Mouse (Mus musculus) forebrain, embryonic 10.5 days (tissue): Measurements from ENCODE around the gene Tmem189. TPM values are rescaled to one million over a fixed set of nuclear protein-coding genes. Genes with fewer than 3 reads are reported as not detected.

Experiments
- DNase-seq: peaks from one replicate; pipeline ENCODE4 v3.0.0-alpha.2; 2017; ENCODE audit warnings: low spot score; ENCODE audit errors: extremely low spot score
- H3K27ac ChIP-seq: fragments of 300-500 bp; sonication (generic); 2 replicates; pipeline ENCODE4 v1.5.1; 2016; ENCODE audit warnings: mild to moderate bottlenecking
- H3K27me3 ChIP-seq: fragments of 300-500 bp; sonication (generic); 2 replicates; pipeline ENCODE4 v1.6.1; 2016; ENCODE audit warnings: mild to moderate bottlenecking; ENCODE audit not compliant: poor library complexity, severe bottlenecking
- H3K36me3 ChIP-seq: fragments of 300-500 bp; sonication (generic); replicated peaks from 2 replicates; pipeline ENCODE4 v1.6.1; 2016; ENCODE audit warnings: mild to moderate bottlenecking, moderate library complexity
- H3K4me1 ChIP-seq: fragments of 300-500 bp; sonication (generic); 2 replicates; pipeline ENCODE4 v1.6.1; 2016
- H3K4me3 ChIP-seq: fragments of 300-500 bp; sonication (generic); 2 replicates; pipeline ENCODE4 v1.5.1; 2016; ENCODE audit warnings: mild to moderate bottlenecking, moderate library complexity
- H3K9me3 ChIP-seq: fragments of 300-500 bp; sonication (generic); 2 replicates; pipeline ENCODE4 v1.6.1; 2016; ENCODE audit warnings: mild to moderate bottlenecking, moderate library complexity
- WGBS: fragments of 180-500 bp; shearing (Covaris S2); methylation state at CpG from one replicate; pipeline ENCODE4 v1.1.7; 2016; 5-methylcytosine and 5-hydroxymethylcytosine counted together
- polyA plus RNA-seq: library from polyadenylated mRNA; unstranded; fragments of >200 nt; fragmentation: Nextera tagmentation; extraction: Ambion mirVana; gene quantifications from 2 replicates; pipeline ENCODE4 v1.2.1, GENCODE M21; 2016

Tmem189 gene
- polyA plus RNA-seq, 1 experiment from 2014 or later = 31.5 TPM

DNA sequence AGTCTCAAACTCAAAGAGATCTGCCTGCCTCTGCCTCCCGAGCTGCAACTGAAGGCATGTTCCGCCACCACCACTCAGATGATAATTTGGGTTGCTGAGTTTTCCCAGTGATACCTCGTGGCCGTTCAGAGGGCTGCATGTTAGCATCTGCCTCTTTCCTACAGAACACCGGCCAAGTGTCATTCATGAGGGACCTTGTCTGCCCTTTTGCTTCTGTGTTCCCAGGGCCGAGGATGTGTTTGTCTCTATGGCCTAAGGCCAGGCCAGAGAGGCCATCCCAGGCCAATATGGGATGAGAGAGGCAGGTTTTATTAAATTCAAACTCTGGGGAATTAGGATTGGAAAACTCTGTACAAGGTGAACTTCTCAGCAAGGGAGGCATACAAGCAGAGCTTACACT is 24.7 kb upstream of the Tmem189 start:
- H3K36me3 ChIP-seq = no peaks in the 10 kb centered on the region
- peaks cover 12% of the 10 kb centered on the region for H3K4me1 ChIP-seq
- H3K27me3 ChIP-seq = no peaks in the 10 kb centered on the region
- H3K4me3 ChIP-seq = no peak overlapping the region
- 89% methylated on average over 6 of the region's 6 CpGs for WGBS
- no peak for DNase-seq
- H3K27ac ChIP-seq = no peak overlapping the region
- H3K9me3 ChIP-seq = no peaks in the 10 kb centered on the region

- DNase-seq = no peak
- Histone ChIP-seq H3K36me3 (no peaks in the 10 kb centered on the region), H3K27me3 (0 out of 2 replicates have a peak, but pooled peaks cover 3% of the 10 kb centered on the region), H3K27ac (no peak overlapping the region), H3K4me3 (no peak overlapping the region), H3K9me3 (no peaks in the 10 kb centered on the region), H3K4me1 (peaks cover 20% of the 10 kb centered on the region)
- WGBS = 84% methylated on average over 20 of the region's 23 CpGs
Measured at GRCm38 (mm10) chr2:167712872-167713821, 23.5 kb upstream of the Tmem189 start.

GRCm38 (mm10) chr2:167710574-167710973 is 21.0 kb upstream of the Tmem189 start:
- WGBS = 71% methylated on average over 6 of the region's 6 CpGs
- H3K36me3 ChIP-seq = no peaks in the 10 kb centered on the region
- no peaks in the 10 kb centered on the region for H3K9me3 ChIP-seq
- no peak for DNase-seq
- H3K4me3 ChIP-seq = no peak overlapping the region
- peaks cover 30% of the 10 kb centered on the region for H3K4me1 ChIP-seq
- H3K27ac ChIP-seq = no peak overlapping the region; the same call in 1 of the 2 replicates
- 0 out of 2 replicates have a peak, but pooled peaks cover 5% of the 10 kb centered on the region for H3K27me3 ChIP-seq

- no peaks in the 10 kb centered on the region for H3K9me3 ChIP-seq
- peaks cover 30% of the 10 kb centered on the region for H3K4me1 ChIP-seq
- WGBS = 80% methylated on average over 6 of the region's 6 CpGs
- H3K36me3 ChIP-seq = no peaks in the 10 kb centered on the region
- 0 out of 2 replicates have a peak, but pooled peaks cover 5% of the 10 kb centered on the region for H3K27me3 ChIP-seq
- DNase-seq = no peak
- no peak overlapping the region for H3K27ac ChIP-seq
- no peak overlapping the region for H3K4me3 ChIP-seq
Measured at GRCm38 (mm10) chr2:167709969-167710368, 20.3 kb upstream of the Tmem189 start.

DNA sequence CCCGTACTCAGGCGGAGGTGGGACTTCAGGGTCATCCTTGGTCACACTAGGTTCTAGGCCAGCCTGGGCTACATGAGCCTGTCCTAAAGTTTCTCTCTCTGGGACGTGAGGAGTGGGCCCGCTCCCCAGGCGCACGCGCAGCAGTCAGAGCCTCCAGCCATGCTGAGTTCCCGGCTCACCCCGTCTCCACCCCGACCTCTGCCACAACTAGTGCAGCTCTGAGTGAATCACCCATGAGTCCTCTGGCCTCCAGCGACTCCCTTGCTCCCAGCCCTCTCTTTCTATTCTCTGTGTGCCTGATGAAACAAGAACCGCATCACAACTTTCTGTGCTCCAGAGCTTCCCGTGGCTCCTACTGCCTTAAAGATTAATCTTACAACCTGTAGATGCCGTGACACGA is 18.8 kb upstream of the Tmem189 start:
- Histone ChIP-seq H3K36me3 (no peaks in the 10 kb centered on the region), H3K9me3 (no peaks in the 10 kb centered on the region), H3K27me3 (0 out of 2 replicates have a peak, but pooled peaks cover 5% of the 10 kb centered on the region), H3K4me1 (peaks cover 30% of the 10 kb centered on the region), H3K27ac (0 out of 2 replicates have a peak overlapping the region, but pooled peaks have one; percentile 30), H3K4me3 (no peak overlapping the region)
- DNase-seq = no peak
- WGBS = 65% methylated on average over 15 of the region's 15 CpGs

GRCm38 (mm10) chr2:167706183-167706939 is 16.7 kb upstream of the Tmem189 start:
- Histone ChIP-seq H3K27me3 (0 out of 2 replicates have a peak, but pooled peaks cover 5% of the 10 kb centered on the region), H3K36me3 (no peaks in the 10 kb centered on the region), H3K4me1 (peaks cover 30% of the 10 kb centered on the region), H3K27ac (peak overlapping the region; percentile 37), H3K4me3 (no peak overlapping the region), H3K9me3 (no peaks in the 10 kb centered on the region)
- 76% methylated on average over 11 of the region's 11 CpGs for WGBS
- DNase-seq = no peak

DNA sequence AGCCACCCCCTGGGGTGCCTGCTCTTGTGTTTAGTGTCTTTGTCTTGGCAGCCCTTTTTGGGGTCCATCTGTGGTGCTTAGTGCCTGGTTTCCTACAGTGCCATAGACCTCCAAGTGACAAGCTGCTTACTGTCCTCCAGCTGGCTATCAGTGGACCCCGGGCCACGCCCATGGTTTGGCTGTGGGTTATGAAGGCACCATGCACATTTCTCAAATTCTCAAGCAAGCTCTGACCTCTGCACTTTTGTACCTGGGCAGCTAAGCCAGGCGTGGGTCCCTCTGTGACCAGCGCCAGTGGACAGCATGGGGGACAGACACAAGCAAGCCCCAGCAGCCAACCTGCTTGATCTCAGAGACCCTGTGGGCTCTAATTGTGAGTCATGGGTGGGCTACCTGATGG is 14.8 kb upstream of the Tmem189 start:
- no peak for DNase-seq
- Histone ChIP-seq H3K9me3 (no peaks in the 10 kb centered on the region), H3K27ac (no peak overlapping the region), H3K4me1 (peaks cover 19% of the 10 kb centered on the region), H3K27me3 (0 out of 2 replicates have a peak, but pooled peaks cover 5% of the 10 kb centered on the region), H3K4me3 (no peak overlapping the region), H3K36me3 (no peaks in the 10 kb centered on the region)
- 89% methylated on average over 4 of the region's 4 CpGs for WGBS

DNA sequence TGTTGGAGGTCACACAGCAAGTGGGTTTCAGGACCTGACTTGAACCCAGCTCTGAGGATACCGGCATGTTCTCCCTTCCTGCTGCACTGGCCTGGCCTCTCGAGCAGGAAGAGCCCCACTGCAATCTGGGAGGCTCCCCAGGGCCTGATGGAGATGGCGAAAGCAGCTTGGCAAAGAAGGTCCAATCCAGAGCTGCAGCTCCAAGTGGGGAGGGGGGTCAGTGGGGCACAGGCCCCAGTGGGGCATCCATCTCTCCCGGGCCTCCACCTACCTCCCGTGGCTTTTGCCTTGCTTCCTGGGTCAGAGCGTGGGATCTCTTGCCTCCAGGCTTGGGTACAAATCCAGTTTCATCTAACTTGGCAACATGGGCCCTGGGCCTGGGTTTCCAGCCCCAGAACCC is 12.5 kb upstream of the Tmem189 start:
- H3K27ac ChIP-seq = no peak overlapping the region
- no peak for DNase-seq
- H3K9me3 ChIP-seq = no peaks in the 10 kb centered on the region
- peaks cover 10% of the 10 kb centered on the region for H3K4me1 ChIP-seq
- H3K27me3 ChIP-seq = no peaks in the 10 kb centered on the region
- H3K4me3 ChIP-seq = no peak overlapping the region
- WGBS = 72% methylated on average over 6 of the region's 6 CpGs
- H3K36me3 ChIP-seq = no peaks in the 10 kb centered on the region

GRCm38 (mm10) chr2:167701472-167701871 is 11.8 kb upstream of the Tmem189 start:
- Histone ChIP-seq H3K27ac (no peak overlapping the region), H3K36me3 (no peaks in the 10 kb centered on the region), H3K9me3 (no peaks in the 10 kb centered on the region), H3K27me3 (no peaks in the 10 kb centered on the region), H3K4me3 (no peak overlapping the region), H3K4me1 (peaks cover 10% of the 10 kb centered on the region)
- DNase-seq = no peak
- 79% methylated on average over 5 of the region's 5 CpGs for WGBS

DNA sequence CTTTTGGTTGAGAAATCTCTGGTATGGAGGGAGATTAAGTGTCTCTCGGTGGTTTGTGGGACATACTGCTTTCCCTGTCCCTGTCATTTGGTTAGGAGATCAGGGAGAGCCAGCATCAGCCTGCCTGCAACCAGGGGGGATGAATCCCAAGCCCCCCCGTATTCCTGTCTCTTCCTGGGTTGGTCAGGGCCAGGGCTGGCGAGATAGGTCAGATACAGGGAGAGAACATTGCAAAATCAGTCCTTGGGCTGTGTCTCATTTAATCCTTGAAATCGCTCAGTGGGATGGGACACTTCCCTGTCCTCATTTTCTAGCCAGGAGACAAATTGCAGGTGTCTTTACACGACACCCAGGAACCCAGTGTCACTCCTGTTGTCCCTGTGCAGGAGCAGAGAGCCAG is 10.4 kb upstream of the Tmem189 start:
- H3K27ac ChIP-seq = no peak overlapping the region
- peaks cover 5% of the 10 kb centered on the region for H3K9me3 ChIP-seq
- H3K27me3 ChIP-seq = no peaks in the 10 kb centered on the region
- no peak overlapping the region for H3K4me3 ChIP-seq
- no peak for DNase-seq
- no peaks in the 10 kb centered on the region for H3K36me3 ChIP-seq
- WGBS = 81% methylated on average over 5 of the region's 5 CpGs
- 0 out of 2 replicates have a peak, but pooled peaks cover 3% of the 10 kb centered on the region for H3K4me1 ChIP-seq

DNA sequence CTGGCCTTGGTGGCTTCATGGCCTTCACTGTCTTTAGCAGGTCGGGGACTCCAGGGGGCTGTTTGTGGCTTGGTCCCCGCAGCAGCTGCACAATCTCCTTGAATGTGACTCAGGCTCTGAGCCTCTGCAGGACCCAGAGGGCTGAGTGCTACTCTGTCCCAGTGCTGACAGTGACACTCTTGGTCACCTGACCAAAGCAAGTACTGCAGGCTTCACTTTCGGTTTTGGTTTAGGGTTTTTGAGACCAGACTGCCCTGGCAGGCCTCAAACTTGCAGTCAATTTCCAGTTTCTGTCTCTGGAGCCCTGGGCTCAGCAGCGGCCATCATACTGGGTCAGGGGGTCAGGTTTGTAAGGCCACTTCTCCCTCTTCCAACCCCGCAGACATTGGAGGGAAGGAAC is 8.3 kb upstream of the Tmem189 start:
- no peak overlapping the region for H3K4me3 ChIP-seq

GRCm38 (mm10) chr2:167696143-167696542 is 6.5 kb upstream of the Tmem189 start:
- no peak for DNase-seq
- 88% methylated on average over 7 of the region's 7 CpGs for WGBS
- 0 out of 2 replicates have a peak overlapping the region, but pooled peaks have one; percentile 30 for H3K27ac ChIP-seq
- H3K9me3 ChIP-seq = peaks cover 8% of the 10 kb centered on the region
- H3K4me1 ChIP-seq = 0 out of 2 replicates have a peak, but pooled peaks cover 3% of the 10 kb centered on the region
- no peak overlapping the region for H3K4me3 ChIP-seq
- H3K36me3 ChIP-seq = no peaks in the 10 kb centered on the region
- H3K27me3 ChIP-seq = peaks cover 20% of the 10 kb centered on the region

More for the DNA sequence above, 8.3 kb upstream of the Tmem189 start:
- WGBS = 71% methylated on average over 5 of the region's 5 CpGs
- H3K27ac ChIP-seq = no peak overlapping the region
- peaks cover 3% of the 10 kb centered on the region; the same call in 1 of the 2 replicates for H3K27me3 ChIP-seq
- peaks cover 8% of the 10 kb centered on the region for H3K9me3 ChIP-seq
- DNase-seq = no peak
- H3K4me1 ChIP-seq = 0 out of 2 replicates have a peak, but pooled peaks cover 3% of the 10 kb centered on the region
- no peaks in the 10 kb centered on the region for H3K36me3 ChIP-seq
